Mouse (Mus musculus) embryo, embryonic 11 days (tissue): ENCODE measurements around the gene Ddx28.
"Not testable (repeated sequence)": the region's sequence is repeated elsewhere in the genome, so short reads cannot be mapped to it uniquely, and the experiment has no call there.

Experiments used
- DNase-seq: peaks from one replicate; pipeline ENCODE4 v3.0.0-alpha.2; 2015

Gene Ddx28

GRCm38 (mm10) chr8:106010748-106011642, 687 bp downstream of the Ddx28 start:
- DNase-seq = peak; percentile 97

DNA sequence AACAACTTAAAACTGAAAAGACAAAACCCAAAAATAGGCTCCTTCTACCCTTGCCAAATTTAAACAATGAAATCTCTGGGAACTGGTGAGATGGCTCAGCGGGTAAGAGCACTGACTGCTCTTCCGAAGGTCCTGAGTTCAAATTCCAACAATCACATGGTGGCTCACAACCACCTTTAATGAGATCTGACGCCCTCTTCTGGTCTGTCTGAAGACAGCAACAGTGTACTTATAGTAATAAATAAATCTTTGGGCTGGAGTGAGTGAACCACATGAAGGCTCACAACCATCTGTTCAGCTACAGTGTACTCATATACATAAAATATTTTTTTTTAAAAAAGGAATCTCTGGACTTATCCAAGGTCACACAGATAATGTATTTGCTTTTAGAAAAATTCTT, 3.8 kb downstream of the Ddx28 start:
- DNase-seq = not testable (repeated sequence)

- no peak for DNase-seq
Measured at GRCm38 (mm10) chr8:106007135-106007534, 4.5 kb downstream of the Ddx28 start.

DNA sequence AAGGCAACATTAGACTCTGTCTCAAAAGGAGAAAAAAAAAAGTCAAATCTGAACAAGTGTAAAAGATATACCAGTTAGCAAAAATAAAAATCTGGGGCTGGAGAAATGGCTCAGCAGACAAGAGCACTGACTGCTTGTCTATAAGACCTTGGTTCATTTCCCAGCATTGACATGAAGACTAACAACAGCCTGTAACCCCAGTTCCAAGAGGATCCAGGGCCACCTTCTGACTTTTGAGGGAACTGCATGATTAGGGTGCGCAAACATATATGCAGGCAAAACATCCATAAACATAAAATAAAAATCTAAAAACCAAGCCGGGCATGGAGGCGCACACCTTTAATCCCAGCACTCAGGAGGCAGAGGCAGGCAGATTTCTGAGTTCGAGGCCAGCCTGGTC, 5.3 kb downstream of the Ddx28 start:
- DNase-seq = no peak

DNA sequence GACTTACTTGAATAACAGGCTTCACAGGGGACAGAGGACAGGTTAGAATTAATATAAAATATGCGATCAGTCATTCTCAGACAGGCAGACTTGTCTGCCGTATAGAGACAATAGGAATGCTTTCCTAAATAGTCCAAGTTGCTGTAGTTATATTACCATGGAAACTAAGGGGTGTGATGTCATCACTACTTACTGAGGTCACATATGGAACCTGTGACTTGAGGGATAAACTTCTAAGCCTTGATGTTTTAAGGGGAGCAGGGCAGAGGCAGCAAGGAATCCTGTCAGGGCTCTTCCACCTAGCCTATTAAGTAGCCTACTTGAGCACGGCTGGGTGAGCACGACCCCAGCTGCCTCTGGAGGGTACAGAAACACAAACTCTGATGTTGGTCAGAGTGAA, 5.8 kb downstream of the Ddx28 start, which contains the start of gene Dpep2nb:
Gene Dpep2nb (minus strand): TSS at position 101 of the 400 bp plus-strand sequence.
- no peak for DNase-seq

DNA sequence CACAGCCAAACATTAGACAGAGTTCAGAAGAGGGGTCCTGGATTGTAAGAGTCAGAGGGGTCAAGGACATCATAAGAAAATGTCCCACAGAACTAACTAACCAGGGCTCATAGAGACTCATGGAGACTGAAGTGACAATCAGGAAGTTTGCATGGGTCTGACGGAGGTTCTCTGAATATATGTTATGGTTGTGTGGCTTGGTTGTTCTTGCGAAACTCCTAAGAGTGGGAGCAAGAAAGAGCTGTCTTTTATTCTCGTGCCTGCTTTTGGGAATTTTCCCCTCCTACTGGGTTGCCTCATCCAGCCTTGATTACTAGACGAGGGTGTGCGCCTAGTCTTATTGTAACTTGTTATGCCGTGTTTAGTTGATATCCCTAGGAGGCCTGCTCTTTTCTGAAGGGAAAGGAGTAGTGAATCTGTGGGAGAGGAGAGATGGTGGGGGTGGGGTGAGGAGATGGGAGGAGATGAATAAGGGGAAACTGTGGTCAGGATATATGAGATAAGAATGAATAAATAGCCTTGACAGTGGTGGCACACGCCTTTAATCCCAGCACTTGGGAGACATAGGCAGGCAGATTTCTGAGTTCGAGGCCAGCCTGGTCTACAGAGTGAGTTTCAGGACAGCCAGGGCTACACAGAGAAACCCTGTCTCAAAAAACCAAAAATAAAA, 7.0 kb downstream of the Ddx28 start:
- DNase-seq = no peak

GRCm38 (mm10) chr8:106001908-106002307, 9.8 kb downstream of the Ddx28 start:
- no peak for DNase-seq

DNA sequence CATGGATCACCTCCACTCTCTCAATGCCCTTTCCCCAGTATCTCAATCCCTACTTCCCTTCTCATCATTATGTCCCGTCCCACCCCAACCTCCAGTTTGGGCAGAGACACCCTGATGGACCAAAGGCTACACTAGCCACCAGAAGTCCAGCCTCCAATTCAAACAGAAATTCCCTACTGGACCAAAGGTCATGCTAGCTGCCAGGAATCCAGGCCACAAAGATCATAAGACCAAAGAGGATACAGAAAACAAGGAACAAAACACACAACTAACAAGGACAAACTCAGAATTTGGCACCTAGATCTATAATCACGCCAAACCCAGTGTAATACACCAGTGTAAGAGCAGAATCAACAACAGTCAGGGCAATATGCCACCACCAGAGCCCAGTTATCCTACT, 12.7 kb downstream of the Ddx28 start:
- DNase-seq = no peak

DNA sequence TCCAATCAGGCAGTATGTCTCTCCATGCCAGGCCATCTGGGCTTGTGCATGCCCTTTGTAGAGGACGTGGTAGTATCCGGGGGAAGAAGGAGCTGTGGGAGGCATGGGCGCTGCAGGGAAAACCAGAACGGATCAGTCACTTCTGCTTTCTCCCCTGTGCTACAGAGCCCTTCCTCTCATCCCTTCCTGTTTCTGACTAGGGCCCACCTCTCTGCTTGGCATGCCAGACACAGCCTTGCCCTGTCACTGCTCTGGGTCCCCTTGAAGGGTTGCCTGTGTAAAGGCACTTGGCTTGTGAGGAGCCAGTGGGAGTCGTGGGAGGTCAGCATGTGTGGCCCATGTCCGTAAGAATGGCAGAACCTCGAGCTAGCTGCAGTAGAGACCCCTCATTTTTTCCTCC, 15.3 kb downstream of the Ddx28 start:
- DNase-seq = no peak

GRCm38 (mm10) chr8:105993226-105993625, 18.5 kb downstream of the Ddx28 start:
- DNase-seq = no peak

DNA sequence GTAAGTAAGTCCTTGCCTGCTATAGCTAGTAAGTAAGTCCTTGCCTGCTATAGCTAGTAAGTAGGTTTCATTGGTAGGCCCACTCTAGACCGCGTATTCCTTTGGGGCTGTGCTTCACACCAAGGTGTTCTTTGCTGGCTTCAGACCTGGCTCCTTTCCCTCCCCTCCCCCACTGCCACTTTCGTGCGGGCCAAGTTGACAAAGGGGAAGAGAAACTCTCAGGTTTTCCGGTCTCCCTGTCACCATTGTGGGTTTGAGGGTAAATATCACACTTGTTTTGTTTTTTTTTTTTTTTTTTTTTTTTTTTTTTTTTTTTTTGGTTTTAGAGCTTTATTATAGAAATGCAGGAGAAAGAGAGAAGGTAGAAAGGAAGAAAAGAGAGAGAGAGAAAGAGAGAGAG, 19.2 kb downstream of the Ddx28 start:
- DNase-seq = no peak

GRCm38 (mm10) chr8:105991546-105991945, 20.1 kb downstream of the Ddx28 start:
- DNase-seq = no peak

DNA sequence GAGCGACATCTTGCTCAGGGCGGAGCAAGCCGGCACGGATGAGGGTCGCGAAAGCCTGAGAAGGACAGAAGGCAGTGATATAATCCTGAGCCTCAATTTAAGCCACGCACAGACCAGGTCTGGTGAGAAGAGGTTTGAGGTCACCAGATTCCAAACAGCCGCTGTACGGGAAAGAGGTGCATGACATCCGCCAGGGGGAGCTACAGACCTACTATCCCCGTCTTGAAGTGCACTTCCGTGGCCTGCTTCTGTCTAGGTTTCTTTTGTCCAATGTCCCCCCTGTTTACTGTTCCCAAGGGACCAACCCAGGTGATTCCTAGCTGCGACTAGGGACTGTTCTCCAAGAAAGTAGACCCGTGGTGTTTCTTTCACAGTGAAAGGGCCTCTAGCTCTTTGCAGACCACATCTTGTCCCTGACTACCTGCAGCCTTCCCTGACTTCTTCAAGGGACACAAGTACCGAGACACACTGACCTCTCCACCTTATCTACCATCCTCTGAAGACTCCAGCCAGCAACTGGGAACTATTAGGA, 20.8 kb downstream of the Ddx28 start, which contains the start of gene Dus2:
Gene Dus2 (plus strand): TSS at position 482 of the 532 bp plus-strand sequence.
- peak; percentile 90 for DNase-seq

DNA sequence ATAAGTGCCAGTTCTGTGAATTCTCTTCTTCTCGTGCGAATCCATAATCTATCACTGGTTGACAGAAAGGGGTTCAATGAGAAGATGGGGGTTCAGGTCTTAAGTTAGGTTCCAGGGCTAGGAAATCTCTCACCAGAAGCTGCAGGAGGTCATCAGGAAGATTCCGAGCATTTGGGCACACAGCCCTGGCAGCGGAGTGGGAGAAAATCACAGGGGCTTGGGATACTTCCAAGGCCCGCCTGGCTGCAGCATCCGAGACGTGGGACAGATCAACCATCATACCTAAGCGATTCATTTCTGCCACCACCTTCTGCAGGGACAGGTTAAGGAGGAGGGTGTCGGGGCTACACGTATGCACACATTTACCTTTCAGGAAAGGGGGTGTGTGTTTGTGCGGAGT, 23.1 kb downstream of the Ddx28 start:
- DNase-seq = no peak

GRCm38 (mm10) chr8:105983406-105983805, 28.3 kb downstream of the Ddx28 start:
- not testable (repeated sequence) for DNase-seq

DNA sequence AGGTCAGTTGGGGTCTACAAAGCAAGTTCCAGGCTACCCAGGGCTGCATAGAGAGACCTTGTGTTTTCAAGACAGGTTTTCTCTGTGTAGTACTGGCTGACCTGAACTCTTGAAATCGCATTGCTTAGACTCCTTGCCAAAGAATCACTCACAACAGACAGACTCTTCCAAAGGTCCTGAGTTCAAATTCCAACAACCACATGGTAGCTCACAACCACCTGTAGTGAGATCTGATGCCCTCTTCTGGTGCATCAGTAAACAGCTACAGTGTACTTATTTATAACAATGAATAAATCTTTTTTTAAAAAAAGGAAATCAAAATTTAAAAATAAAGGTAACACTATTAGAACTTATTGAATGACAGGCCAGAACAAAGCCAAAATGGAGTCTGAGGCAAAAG, 30.5 kb downstream of the Ddx28 start:
- DNase-seq = no peak

DNA sequence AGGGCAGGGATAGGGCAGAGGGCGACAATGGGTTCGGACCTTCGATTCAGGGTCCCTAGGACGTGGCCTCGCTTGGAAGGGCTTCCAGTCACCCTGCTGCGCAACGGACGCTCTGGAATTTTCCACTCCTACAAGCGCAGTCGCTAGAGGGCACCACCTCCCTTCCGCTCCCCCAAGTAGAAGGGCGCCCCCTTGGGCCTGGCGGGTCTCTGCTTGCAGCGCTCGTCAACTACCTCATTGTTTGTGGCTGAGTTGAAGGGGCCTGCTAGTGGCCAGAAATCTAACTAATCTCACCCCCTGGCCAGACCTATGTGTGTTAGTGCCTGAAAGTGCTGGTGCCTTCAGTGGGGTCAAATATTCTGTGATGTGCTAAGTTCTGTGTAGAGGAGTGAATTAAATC, 32.4 kb downstream of the Ddx28 start, which contains the start of gene Dpep3:
Gene Dpep3 (minus strand): TSS at position 105 of the 400 bp plus-strand sequence.
- no peak for DNase-seq

- no peak for DNase-seq
Measured at GRCm38 (mm10) chr8:105975363-105975762, 36.3 kb downstream of the Ddx28 start.

DNA sequence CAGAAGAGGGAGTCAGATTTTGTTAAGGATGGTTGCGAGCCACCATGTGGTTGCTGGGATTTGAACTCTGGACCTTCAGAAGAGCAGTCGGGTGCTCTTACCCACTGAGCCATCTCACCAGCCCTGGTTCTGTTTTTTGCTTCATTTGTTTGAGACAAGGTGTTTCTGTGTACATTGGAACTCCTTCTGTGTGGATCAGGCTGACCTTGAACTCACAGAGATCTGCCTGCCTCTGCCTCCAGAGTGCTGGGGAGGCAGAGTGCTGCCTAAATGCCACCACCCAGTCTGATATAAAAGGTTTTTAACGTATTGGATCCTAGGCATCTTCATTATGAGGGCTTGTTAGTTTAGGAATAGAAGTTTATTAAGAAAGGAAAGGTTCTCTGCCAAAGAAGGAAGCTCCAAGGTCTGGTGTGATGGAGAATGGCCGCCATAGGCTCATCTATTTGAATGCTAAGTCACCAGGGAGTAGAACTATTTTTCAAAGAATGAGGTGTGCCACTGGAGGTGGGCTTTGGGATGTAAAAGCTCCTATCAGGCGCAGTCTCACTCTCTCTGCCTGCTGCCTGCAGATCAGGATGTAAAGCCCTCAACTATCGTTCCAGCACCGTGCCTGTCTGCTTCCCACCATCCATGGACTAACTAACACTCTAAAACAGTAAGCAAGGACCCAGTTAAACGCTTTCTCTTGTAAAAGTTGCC, 40.5 kb downstream of the Ddx28 start:
- no peak for DNase-seq

DNA sequence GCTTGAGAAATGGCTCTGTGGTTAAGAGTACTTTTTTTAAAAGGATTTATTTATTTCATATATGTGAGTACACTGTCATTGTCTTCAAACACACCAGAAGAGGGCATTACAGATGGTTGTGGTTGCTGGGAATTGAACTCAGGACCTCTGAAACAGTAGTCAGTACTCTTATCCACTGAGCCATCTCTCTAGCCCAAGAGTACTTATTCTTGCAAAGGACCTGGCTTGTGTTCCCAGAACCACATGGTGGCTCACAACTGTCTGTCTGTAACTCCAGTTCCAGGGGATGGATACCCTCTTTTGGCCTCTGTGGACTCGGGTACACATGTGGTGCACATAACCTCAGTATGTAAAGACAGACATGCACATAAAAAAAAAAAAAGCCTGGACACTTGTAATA, 42.3 kb downstream of the Ddx28 start:
- no peak for DNase-seq

GRCm38 (mm10) chr8:105966692-105967311, 44.9 kb downstream of the Ddx28 start:
- DNase-seq = peak; percentile 65

DNA sequence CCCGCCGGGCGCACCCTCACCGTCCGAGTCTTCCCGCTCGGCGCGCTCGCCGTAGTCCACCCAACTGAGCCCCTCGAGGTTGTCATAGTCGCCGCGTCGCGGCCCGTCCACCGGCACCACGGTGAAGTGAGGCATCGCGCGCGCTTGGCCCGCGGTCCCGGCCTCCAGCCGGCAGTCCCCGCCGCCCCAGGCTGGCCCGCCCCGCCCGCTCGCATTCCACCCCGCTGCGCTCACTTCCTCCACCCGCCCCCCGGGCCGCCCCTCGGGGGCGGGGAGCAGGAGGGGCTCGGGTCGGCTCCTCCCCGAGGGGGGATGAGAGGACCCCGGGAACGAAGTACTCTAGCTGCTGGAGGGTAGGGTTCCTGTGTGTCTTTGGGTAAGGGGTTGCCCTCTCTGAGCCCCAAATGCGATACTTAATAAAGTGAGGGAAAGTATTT, 45.8 kb downstream of the Ddx28 start, which contains the start of gene Slc12a4:
Gene Slc12a4 (minus strand): TSS at position 193 of the 437 bp plus-strand sequence.
- DNase-seq = peak; percentile 92
